In the genomic region with DNA sequence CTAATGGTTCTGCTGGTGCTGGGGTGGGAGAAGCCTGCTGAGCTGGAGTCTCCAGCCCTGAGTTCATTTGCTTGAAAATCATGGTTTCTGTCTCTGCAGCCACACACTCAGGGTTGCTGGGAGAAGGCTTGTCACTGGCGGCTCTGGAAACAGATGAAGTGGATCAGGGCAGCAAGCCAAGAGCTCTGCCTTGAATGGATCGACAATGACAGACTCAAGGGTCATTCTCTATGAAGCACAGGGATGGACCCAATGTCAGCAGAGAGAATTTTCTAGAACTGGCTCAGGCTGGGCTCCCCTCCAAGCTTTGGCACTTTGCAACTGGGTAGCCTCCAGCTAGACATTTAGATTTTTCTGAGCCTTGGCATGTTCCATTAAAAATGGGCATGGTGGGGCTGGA, we compare ENCODE assay signal across 7 mouse cellular contexts.
A peak's percentile ranks its signal among the peaks of the same experiment; 100 is the strongest.
DNase-seq lines count a peak whose midpoint lies in the region; ATAC-seq and TF ChIP-seq lines count a peak whose summit lies in the region.

No protein-coding gene starts in this region.

- ATAC-seq in midbrain, postnatal 0 days (ENCODE audit: low FRiP score): no peak

- peak; percentile 38 to 88 for DNase-seq in adrenal gland, adult (ENCODE audit: inconsistent age in 2 of 2, low spot score in 1 of 2)
- DNase-seq in adrenal gland, postnatal 10 days: peak; percentile 79
- DNase-seq in heart, adult 8-10 months (ENCODE audit: low spot score): peak; percentile 53
- peak; percentile 61 for DNase-seq in kidney, postnatal 14 days
- DNase-seq in midbrain, postnatal 0 days (ENCODE audit: low spot score): peak; percentile 92
- no peak for DNase-seq in embryonic facial prominence, embryonic 10.5 days (ENCODE audit: low spot score)
- DNase-seq in urinary bladder, postnatal 10 days (ENCODE audit: low spot score): no peak

- no peak overlapping the region for H3K27ac ChIP-seq in midbrain, postnatal 0 days (ENCODE audit: low read depth, low read length)
- H3K27ac ChIP-seq in embryonic facial prominence, embryonic 10.5 days (replicated peaks): no peak overlapping the region

- H3K4me3 ChIP-seq in midbrain, postnatal 0 days (ENCODE audit: low read depth, low read length): no peak overlapping the region
- no peak overlapping the region for H3K4me3 ChIP-seq in embryonic facial prominence, embryonic 10.5 days

- 51% methylated on average over 2 of the region's 2 CpGs for WGBS in midbrain, postnatal 0 days
- WGBS in embryonic facial prominence, embryonic 10.5 days: 85% methylated on average over 2 of the region's 2 CpGs

- no peak overlapping the region for H3K9ac ChIP-seq in midbrain, postnatal 0 days (replicated peaks; ENCODE audit: low read length, poor library complexity, severe bottlenecking)

- no peak overlapping the region for H3K4me2 ChIP-seq in midbrain, postnatal 0 days (ENCODE audit: low read depth, low read length, poor library complexity, severe bottlenecking)

- H3K9me3 ChIP-seq in midbrain, postnatal 0 days (ENCODE audit: low read length): no peaks in the 10 kb centered on the region
- no peaks in the 10 kb centered on the region for H3K9me3 ChIP-seq in embryonic facial prominence, embryonic 10.5 days

- no peak for TF ChIP-seq CTCF in midbrain, postnatal 0 days (IDR thresholded peaks at IDR 0.05)

- no peaks in the 10 kb centered on the region for H3K36me3 ChIP-seq in midbrain, postnatal 0 days (ENCODE audit: insufficient read depth, low read length)
- H3K36me3 ChIP-seq in embryonic facial prominence, embryonic 10.5 days (replicated peaks): no peaks in the 10 kb centered on the region

- H3K4me1 ChIP-seq in midbrain, postnatal 0 days (ENCODE audit: insufficient read depth, low read length): peaks cover 4% of the 10 kb centered on the region; the same call in 1 of the 2 replicates
- 0 out of 2 replicates have a peak, but pooled peaks cover 5% of the 10 kb centered on the region for H3K4me1 ChIP-seq in embryonic facial prominence, embryonic 10.5 days

- H3K27me3 ChIP-seq in midbrain, postnatal 0 days (ENCODE audit: insufficient read depth, low read length): no peaks in the 10 kb centered on the region
- H3K27me3 ChIP-seq in embryonic facial prominence, embryonic 10.5 days (replicated peaks; ENCODE audit: low read depth, poor library complexity, severe bottlenecking): peaks cover 4% of the 10 kb centered on the region; the same call in 1 of the 2 replicates

Comparison
In these comparisons a context has a peak if more than half of its experiments do, and no peak if none do; other contexts are left out.
1. DNase-seq: peak in adrenal gland, adult (2 of 2), adrenal gland, postnatal 10 days (single experiment), heart, adult 8-10 months (single experiment), kidney, postnatal 14 days (single experiment) and midbrain, postnatal 0 days (single experiment); none in embryonic facial prominence, embryonic 10.5 days (single experiment) and urinary bladder, postnatal 10 days (single experiment).